Mouse (Mus musculus) liver, embryonic 14.5 days (tissue): Measurements from ENCODE around the gene Xylt1.

Source experiments
- CTCF ChIP-seq: IDR thresholded peaks from 2 replicates; pipeline ENCODE4 v1.5.1; 2016; ENCODE audit warnings: antibody characterized with exemption, low read depth, control low read depth
- EP300 ChIP-seq: IDR thresholded peaks from 2 replicates; pipeline ENCODE4 v1.6.1; 2016; ENCODE audit warnings: antibody characterized with exemption, low read depth

DNA sequence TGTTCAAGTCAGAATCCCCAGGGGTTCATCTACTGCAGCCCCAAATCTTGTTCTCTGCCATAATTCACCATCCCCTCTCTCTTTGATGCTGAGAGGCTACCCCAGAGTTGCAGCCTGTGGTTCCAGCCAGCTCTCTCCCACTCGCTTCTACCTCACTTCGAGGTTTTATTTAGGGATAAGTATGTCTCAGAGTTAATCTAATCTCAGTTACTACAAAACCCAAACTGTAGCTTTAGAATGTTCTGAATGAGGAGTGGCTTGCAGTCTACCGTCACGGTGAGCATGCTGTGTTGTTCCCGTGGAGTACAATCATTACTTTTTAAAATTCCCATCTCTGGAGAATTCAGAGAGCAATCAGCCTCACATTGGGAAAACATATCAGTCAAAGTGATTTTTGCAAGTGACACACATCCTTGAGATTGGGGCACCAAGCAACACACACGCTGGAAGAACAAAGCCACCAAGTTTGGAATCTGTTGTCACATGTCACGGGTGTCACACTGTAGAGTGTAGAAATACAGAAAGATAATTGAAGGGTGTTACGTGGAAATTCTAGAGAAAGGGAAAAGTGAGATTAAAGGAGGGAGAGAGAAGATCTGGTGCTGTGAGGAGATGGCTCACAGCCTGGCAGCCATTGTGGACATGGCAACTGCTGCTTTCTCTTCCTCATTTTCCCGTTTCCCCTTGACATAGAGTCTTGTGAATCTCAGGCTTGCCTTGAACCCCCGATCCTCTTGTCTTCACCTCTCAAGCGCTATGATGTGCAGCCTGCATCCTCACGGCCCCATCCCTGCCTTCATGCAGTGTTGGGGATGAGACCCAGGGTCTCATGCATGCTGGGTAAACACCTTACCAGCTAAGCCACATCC is 149.2 kb downstream of the Xylt1 start:
- TF ChIP-seq EP300 = no peak
- TF ChIP-seq CTCF = no peak
